Mouse (Mus musculus) layer of hippocampus, adult 18-20 months (tissue): ENCODE results near the gene Chst3. TPM values are rescaled to one million over a fixed set of nuclear protein-coding genes. Genes with fewer than 3 reads are reported as not detected.
"Not testable (repeated sequence)": the region's sequence is repeated elsewhere in the genome, so short reads cannot be mapped to it uniquely, and the experiment has no call there.

ENCODE experiments used
- DNase-seq, 2 experiments: peaks; one replicate each; pipeline ENCODE4 v3.0.0; 2022; ENCODE audit warnings: low spot score in 2 of 2
- microRNA-seq, 2 experiments: library from miRNA; unstranded; fragments of <30 nt; microRNA quantifications; one replicate each; pipeline ENCODE4 v1.2.0; 2021
- total RNA-seq, 2 experiments: library from RNA; stranded (reverse); gene quantifications; 2 replicates each; pipeline ENCODE4 v1.2.3; 2021

Gene Chst3
- total RNA-seq, 2 experiments from 2014 or later = 1.2 TPM

DNA sequence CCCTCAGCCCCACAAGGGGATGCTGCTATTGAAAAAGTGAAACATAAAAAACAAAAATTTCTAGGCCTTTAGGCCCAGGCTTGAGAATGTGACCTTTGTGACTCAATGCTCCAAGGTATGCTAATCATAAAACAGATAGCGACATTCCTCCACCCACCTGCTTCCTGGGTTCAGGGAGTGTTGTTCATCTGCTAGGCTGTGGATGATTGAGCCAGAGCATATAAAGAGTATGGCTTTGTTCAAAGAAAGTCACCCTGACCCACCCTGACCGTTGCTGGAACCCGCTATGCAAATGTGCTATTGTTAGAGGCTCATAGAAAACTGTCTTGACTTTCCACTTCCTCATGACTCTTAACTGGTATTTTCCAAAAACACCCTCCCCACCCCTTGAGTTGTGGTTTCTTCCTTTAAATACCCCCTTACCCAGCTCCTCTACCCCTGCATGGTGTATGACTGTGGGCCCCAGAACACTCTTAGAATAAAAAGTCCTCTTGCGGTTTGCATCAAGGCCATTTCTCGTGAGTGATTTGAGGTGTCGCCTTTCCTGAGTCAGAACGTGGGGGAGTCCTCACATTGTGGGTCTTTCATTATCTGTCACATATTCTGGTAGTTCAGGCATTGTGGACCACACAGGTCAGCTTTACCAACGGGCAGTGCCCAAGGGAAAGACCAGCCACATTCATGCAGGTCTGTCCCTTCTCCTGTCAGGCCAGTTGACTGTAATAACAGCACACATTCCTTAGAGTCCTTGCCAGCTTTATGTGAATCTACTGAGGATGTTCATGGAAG lies 56.7 kb downstream of the Chst3 start:
- DNase-seq = not testable (repeated sequence)

GRCm38 (mm10) chr10:60161397-60161796 lies 57.7 kb downstream of the Chst3 start:
- not testable (repeated sequence) for DNase-seq

DNA sequence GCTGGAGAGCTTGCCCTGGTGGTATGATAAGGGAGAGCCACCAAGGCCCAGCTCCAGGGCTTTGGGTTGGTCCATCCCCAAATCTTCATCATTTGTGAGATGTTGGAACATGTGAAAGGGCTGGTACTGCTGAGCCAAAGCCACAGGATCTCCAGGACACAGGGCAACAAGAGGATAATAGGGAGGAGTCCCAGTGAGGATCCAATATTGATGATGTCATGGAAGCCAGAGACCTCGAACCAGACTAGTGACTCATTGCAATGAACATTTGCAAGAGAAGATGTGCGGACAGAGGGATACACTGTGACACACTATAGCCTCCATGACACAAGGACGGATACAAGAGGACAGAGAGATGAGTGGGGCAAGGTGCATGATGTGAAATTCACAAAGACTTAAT lies 60.9 kb downstream of the Chst3 start:
- no peak for DNase-seq

- DNase-seq = no peak
Observed at GRCm38 (mm10) chr10:60156016-60156415, 63.0 kb downstream of the Chst3 start.

DNA sequence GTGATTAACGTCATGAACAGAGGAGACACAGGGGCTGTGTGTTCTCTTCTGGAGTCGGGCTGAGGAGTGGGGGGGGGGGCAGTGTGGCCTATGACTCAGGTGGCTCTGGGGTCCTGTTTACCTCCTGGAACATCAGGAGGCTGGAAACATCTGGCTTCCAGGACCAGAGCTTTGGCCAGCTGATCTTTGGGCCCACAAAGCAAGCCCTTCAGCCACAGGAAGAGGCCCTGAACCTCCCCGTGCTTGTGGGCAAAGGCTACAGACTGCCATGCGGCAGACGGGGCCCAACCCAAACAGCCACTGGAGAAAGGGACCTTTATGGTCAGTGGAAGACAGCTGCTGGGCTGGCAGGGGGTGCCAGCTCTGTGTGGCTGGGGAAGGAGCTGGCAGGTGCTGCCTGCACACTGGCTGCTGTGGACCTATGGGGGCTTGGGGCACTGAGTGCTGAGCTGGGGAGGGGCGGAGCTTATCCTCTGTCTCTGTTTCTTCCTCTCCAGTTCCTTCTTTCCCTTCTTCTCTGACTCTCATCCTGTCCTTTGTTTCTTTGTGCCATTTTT lies 67.9 kb downstream of the Chst3 start:
- no peak for DNase-seq

DNA sequence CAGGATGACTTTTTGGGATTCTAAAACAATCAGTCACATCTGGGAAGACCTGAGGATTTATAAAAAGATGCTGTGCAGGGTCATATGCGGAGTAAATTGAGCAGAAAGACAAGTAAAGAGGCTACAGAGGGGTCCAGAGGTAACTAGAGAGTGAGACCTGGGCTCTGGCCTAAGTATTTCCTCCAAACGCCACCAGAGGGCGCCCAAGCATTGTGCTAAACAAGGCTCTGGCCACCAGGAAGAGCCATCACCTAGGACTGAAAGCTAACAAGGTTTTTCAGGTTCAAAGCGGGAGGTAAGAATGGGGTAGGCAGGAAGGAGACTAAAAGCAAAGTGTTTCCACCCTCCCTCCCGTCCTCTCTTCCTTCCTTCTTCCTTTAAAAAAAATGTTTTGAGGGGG lies 71.0 kb downstream of the Chst3 start:
- DNase-seq = peak in 1 of 2 experiments; percentile 85

GRCm38 (mm10) chr10:60147510-60148047 lies 71.5 kb downstream of the Chst3 start:
- DNase-seq = not testable (repeated sequence)

GRCm38 (mm10) chr10:60141656-60142160 lies 77.4 kb downstream of the Chst3 start:
- DNase-seq = no peak

DNA sequence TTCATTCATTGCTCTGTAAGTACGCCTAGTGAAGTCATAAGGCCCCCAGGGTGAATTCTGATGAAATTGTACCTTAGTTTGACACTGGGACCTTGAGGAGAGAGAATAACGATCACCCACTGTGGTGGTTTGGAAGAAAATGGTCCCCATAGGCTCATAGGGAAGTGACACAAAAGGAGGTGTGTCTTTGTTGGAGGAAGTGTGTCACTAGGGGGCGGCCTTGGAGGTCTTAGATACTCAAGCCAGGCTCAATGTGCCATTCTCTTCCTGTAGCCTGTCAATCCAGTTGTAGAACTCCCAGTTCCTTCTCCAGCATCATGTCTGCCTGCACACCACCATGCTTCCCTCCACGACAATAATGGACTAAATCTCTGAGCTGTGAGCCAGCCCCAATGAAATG lies 78.3 kb downstream of the Chst3 start:
- no peak for DNase-seq

GRCm38 (mm10) chr10:60138680-60139079 lies 80.4 kb downstream of the Chst3 start:
- DNase-seq = no peak

GRCm38 (mm10) chr10:60136935-60137334 lies 82.1 kb downstream of the Chst3 start:
- DNase-seq = peak in 1 of 2 experiments; percentile 51

- DNase-seq = not testable (repeated sequence)
Observed at GRCm38 (mm10) chr10:60136010-60136409, 83.0 kb downstream of the Chst3 start.

DNA sequence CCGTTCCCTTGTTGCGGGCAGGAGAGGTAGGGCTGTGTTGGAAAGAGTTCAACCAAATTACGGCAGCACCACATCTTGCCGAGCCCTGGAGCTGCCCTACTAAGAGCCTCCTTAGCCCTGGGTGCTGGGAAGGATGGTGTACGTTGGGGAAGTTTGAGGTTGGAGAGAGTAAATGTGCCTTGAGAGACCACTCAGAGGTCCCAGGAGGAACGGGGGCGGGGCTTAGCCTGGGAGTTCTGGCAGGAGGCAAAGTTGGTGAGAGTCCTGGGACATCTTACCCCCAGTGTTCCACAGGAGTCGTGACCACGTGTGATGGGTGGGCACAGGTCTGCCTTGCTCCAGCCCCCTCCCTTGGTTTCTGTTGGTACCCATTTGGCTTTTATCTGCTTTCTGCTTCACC lies 84.9 kb downstream of the Chst3 start:
- DNase-seq = no peak

- DNase-seq = no peak
Observed at GRCm38 (mm10) chr10:60133501-60133900, 85.6 kb downstream of the Chst3 start.

Small RNA genes lying within 50 kb of the gene (microRNA-seq; reads per million reads assigned to microRNA genes)
- gene Gm22117 = 0 reads per million in 2 experiments

Other genes starting within 250 kb of the Chst3 start
- 10 to 100 TPM; 15.4 to 17.9 TPM for gene Ascc1, start 216.5 kb downstream of the Chst3 start, total RNA-seq
- gene Anapc16, start 216.1 kb downstream of the Chst3 start, total RNA-seq = 10 to 100 TPM; 66.9 to 73.1 TPM
- gene Spock2, start 113.0 kb downstream of the Chst3 start, total RNA-seq = 100 to 1,000 TPM; 480 to 496 TPM
- 1,000 to 10,000 TPM; 1,436 to 1,491 TPM for gene Psap, start 58.4 kb upstream of the Chst3 start, total RNA-seq
- 10 to 100 TPM; 23.9 to 26.0 TPM for gene Vsir, start 127.6 kb upstream of the Chst3 start, total RNA-seq
- gene Gm17455, start 180.5 kb upstream of the Chst3 start, total RNA-seq = not detected